Mouse (Mus musculus): ENCODE measurements around the gene Gm37240. TPM values are rescaled to one million over a fixed set of nuclear protein-coding genes. Genes with fewer than 3 reads are reported as not detected.

The Gm37240 gene
- polyA plus RNA-seq, 1 experiment from 2014 or later = 11.4 TPM

- Histone ChIP-seq H3K27me3 (ENCODE audit: control insufficient read depth, insufficient read depth, low read length) (no peaks in the 10 kb centered on the region), H3K9ac (ENCODE audit: low read length) (no peak overlapping the region), H3K36me3 (ENCODE audit: control insufficient read depth, insufficient read depth, low read length) (no peaks in the 10 kb centered on the region), H3K4me2 (ENCODE audit: low read depth, low read length) (no peak overlapping the region), H3K4me1 (ENCODE audit: control insufficient read depth, insufficient read depth, low read length) (0 out of 2 replicates have a peak, but pooled peaks cover 2% of the 10 kb centered on the region), H3K4me3 (replicated peaks; ENCODE audit: low read length) (no peak overlapping the region), H3K9me3 (replicated peaks; ENCODE audit: control insufficient read depth, low read length) (no peaks in the 10 kb centered on the region), H3K27ac (ENCODE audit: low read length) (no peak overlapping the region)
- 70% methylated on average over 2 of the region's 2 CpGs for WGBS
- no peak for ATAC-seq (ENCODE audit: insufficient read depth, low FRiP score)
Measured at GRCm38 (mm10) chr3:85571276-85571675, 316.0 kb downstream of the Gm37240 start.

GRCm38 (mm10) chr3:85564603-85565002, 322.7 kb downstream of the Gm37240 start:
- Histone ChIP-seq H3K4me3 (replicated peaks; ENCODE audit: low read length) (no peak overlapping the region), H3K36me3 (ENCODE audit: control insufficient read depth, insufficient read depth, low read length) (no peaks in the 10 kb centered on the region), H3K27ac (ENCODE audit: low read length) (no peak overlapping the region), H3K9ac (ENCODE audit: low read length) (no peak overlapping the region), H3K4me2 (ENCODE audit: low read depth, low read length) (no peak overlapping the region), H3K9me3 (replicated peaks; ENCODE audit: control insufficient read depth, low read length) (no peaks in the 10 kb centered on the region), H3K4me1 (ENCODE audit: control insufficient read depth, insufficient read depth, low read length) (no peaks in the 10 kb centered on the region), H3K27me3 (ENCODE audit: control insufficient read depth, insufficient read depth, low read length) (no peaks in the 10 kb centered on the region)
- 41% methylated on average over 2 of the region's 2 CpGs for WGBS
- ATAC-seq (ENCODE audit: insufficient read depth, low FRiP score) = no peak

- Histone ChIP-seq H3K27me3 (ENCODE audit: control insufficient read depth, insufficient read depth, low read length) (no peaks in the 10 kb centered on the region), H3K36me3 (ENCODE audit: control insufficient read depth, insufficient read depth, low read length) (no peaks in the 10 kb centered on the region), H3K4me3 (replicated peaks; ENCODE audit: low read length) (no peak overlapping the region), H3K4me1 (ENCODE audit: control insufficient read depth, insufficient read depth, low read length) (no peaks in the 10 kb centered on the region), H3K9me3 (replicated peaks; ENCODE audit: control insufficient read depth, low read length) (no peaks in the 10 kb centered on the region), H3K9ac (ENCODE audit: low read length) (no peak overlapping the region), H3K27ac (ENCODE audit: low read length) (no peak overlapping the region), H3K4me2 (ENCODE audit: low read depth, low read length) (no peak overlapping the region)
- 77% methylated on average over 6 of the region's 6 CpGs for WGBS
- ATAC-seq (ENCODE audit: insufficient read depth, low FRiP score) = no peak
Measured at GRCm38 (mm10) chr3:85553731-85554277, 333.5 kb downstream of the Gm37240 start.

GRCm38 (mm10) chr3:85551352-85551751, 336.0 kb downstream of the Gm37240 start:
- Histone ChIP-seq H3K36me3 (ENCODE audit: control insufficient read depth, insufficient read depth, low read length) (no peaks in the 10 kb centered on the region), H3K27ac (ENCODE audit: low read length) (no peak overlapping the region), H3K27me3 (ENCODE audit: control insufficient read depth, insufficient read depth, low read length) (no peaks in the 10 kb centered on the region), H3K9me3 (replicated peaks; ENCODE audit: control insufficient read depth, low read length) (no peaks in the 10 kb centered on the region), H3K4me3 (replicated peaks; ENCODE audit: low read length) (no peak overlapping the region), H3K4me1 (ENCODE audit: control insufficient read depth, insufficient read depth, low read length) (no peaks in the 10 kb centered on the region), H3K9ac (ENCODE audit: low read length) (no peak overlapping the region), H3K4me2 (ENCODE audit: low read depth, low read length) (no peak overlapping the region)
- ATAC-seq (ENCODE audit: insufficient read depth, low FRiP score) = peak; percentile 50; the same call in 1 of the 2 replicates
- 64% methylated on average over 2 of the region's 2 CpGs for WGBS

- Histone ChIP-seq H3K4me2 (ENCODE audit: low read depth, low read length) (no peak overlapping the region), H3K27me3 (ENCODE audit: control insufficient read depth, insufficient read depth, low read length) (no peaks in the 10 kb centered on the region), H3K9me3 (replicated peaks; ENCODE audit: control insufficient read depth, low read length) (no peaks in the 10 kb centered on the region), H3K36me3 (ENCODE audit: control insufficient read depth, insufficient read depth, low read length) (no peaks in the 10 kb centered on the region), H3K4me1 (ENCODE audit: control insufficient read depth, insufficient read depth, low read length) (no peaks in the 10 kb centered on the region), H3K27ac (ENCODE audit: low read length) (no peak overlapping the region), H3K4me3 (replicated peaks; ENCODE audit: low read length) (no peak overlapping the region), H3K9ac (ENCODE audit: low read length) (no peak overlapping the region)
- no peak for ATAC-seq (ENCODE audit: insufficient read depth, low FRiP score)
- 59% methylated on average over 4 of the region's 4 CpGs for WGBS
Measured at GRCm38 (mm10) chr3:85550312-85550711, 337.0 kb downstream of the Gm37240 start.

GRCm38 (mm10) chr3:85543652-85544051, 343.7 kb downstream of the Gm37240 start:
- H3K4me3 ChIP-seq (replicated peaks; ENCODE audit: low read length) = no peak overlapping the region
- WGBS = 46% methylated on average over 2 of the region's 2 CpGs
- ATAC-seq (ENCODE audit: insufficient read depth, low FRiP score) = no peak

GRCm38 (mm10) chr3:85542765-85543164, 344.6 kb downstream of the Gm37240 start:
- H3K27ac ChIP-seq (ENCODE audit: low read length) = no peak overlapping the region
- WGBS = 46% methylated on average over 3 of the region's 3 CpGs
- no peak overlapping the region for H3K4me2 ChIP-seq (ENCODE audit: low read depth, low read length)
- no peaks in the 10 kb centered on the region for H3K4me1 ChIP-seq (ENCODE audit: control insufficient read depth, insufficient read depth, low read length)
- no peaks in the 10 kb centered on the region for H3K27me3 ChIP-seq (ENCODE audit: control insufficient read depth, insufficient read depth, low read length)
- ATAC-seq (ENCODE audit: insufficient read depth, low FRiP score) = no peak
- H3K9ac ChIP-seq (ENCODE audit: low read length) = no peak overlapping the region
- no peaks in the 10 kb centered on the region for H3K36me3 ChIP-seq (ENCODE audit: control insufficient read depth, insufficient read depth, low read length)
- no peaks in the 10 kb centered on the region for H3K9me3 ChIP-seq (replicated peaks; ENCODE audit: control insufficient read depth, low read length)
- H3K4me3 ChIP-seq (replicated peaks; ENCODE audit: low read length) = no peak overlapping the region

More at GRCm38 (mm10) chr3:85543652-85544051, 343.7 kb downstream of the Gm37240 start:
- no peak overlapping the region for H3K4me2 ChIP-seq (ENCODE audit: low read depth, low read length)
- H3K27ac ChIP-seq (ENCODE audit: low read length) = no peak overlapping the region
- no peaks in the 10 kb centered on the region for H3K9me3 ChIP-seq (replicated peaks; ENCODE audit: control insufficient read depth, low read length)
- no peaks in the 10 kb centered on the region for H3K4me1 ChIP-seq (ENCODE audit: control insufficient read depth, insufficient read depth, low read length)
- no peaks in the 10 kb centered on the region for H3K36me3 ChIP-seq (ENCODE audit: control insufficient read depth, insufficient read depth, low read length)
- H3K27me3 ChIP-seq (ENCODE audit: control insufficient read depth, insufficient read depth, low read length) = no peaks in the 10 kb centered on the region
- H3K9ac ChIP-seq (ENCODE audit: low read length) = no peak overlapping the region

GRCm38 (mm10) chr3:85535621-85536520, 351.4 kb downstream of the Gm37240 start:
- 69% methylated on average over 11 of the region's 11 CpGs for WGBS
- Histone ChIP-seq H3K9me3 (replicated peaks; ENCODE audit: control insufficient read depth, low read length) (no peaks in the 10 kb centered on the region), H3K27ac (ENCODE audit: low read length) (no peak overlapping the region), H3K9ac (ENCODE audit: low read length) (no peak overlapping the region), H3K4me2 (ENCODE audit: low read depth, low read length) (no peak overlapping the region), H3K4me1 (ENCODE audit: control insufficient read depth, insufficient read depth, low read length) (no peaks in the 10 kb centered on the region), H3K4me3 (replicated peaks; ENCODE audit: low read length) (no peak overlapping the region), H3K27me3 (ENCODE audit: control insufficient read depth, insufficient read depth, low read length) (no peaks in the 10 kb centered on the region), H3K36me3 (ENCODE audit: control insufficient read depth, insufficient read depth, low read length) (no peaks in the 10 kb centered on the region)
- ATAC-seq (ENCODE audit: insufficient read depth, low FRiP score) = no peak

- no peaks in the 10 kb centered on the region for H3K27me3 ChIP-seq (ENCODE audit: control insufficient read depth, insufficient read depth, low read length)
- no peaks in the 10 kb centered on the region for H3K36me3 ChIP-seq (ENCODE audit: control insufficient read depth, insufficient read depth, low read length)
- H3K27ac ChIP-seq (ENCODE audit: low read length) = no peak overlapping the region
- H3K4me1 ChIP-seq (ENCODE audit: control insufficient read depth, insufficient read depth, low read length) = no peaks in the 10 kb centered on the region
- WGBS = 81% methylated on average over 3 of the region's 3 CpGs
- H3K4me3 ChIP-seq (replicated peaks; ENCODE audit: low read length) = no peak overlapping the region
- no peak overlapping the region for H3K9ac ChIP-seq (ENCODE audit: low read length)
- H3K9me3 ChIP-seq (replicated peaks; ENCODE audit: control insufficient read depth, low read length) = no peaks in the 10 kb centered on the region
- ATAC-seq (ENCODE audit: insufficient read depth, low FRiP score) = no peak
- H3K4me2 ChIP-seq (ENCODE audit: low read depth, low read length) = no peak overlapping the region
Measured at GRCm38 (mm10) chr3:85535042-85535441, 352.3 kb downstream of the Gm37240 start.
